Mouse (Mus musculus): ENCODE data around the gene Rapgef1. TPM values are rescaled to one million over a fixed set of nuclear protein-coding genes. Genes with fewer than 3 reads are reported as not detected.
A peak's percentile ranks its signal among the peaks of the same experiment; 100 is the strongest.

The Rapgef1 gene
- polyA plus RNA-seq (2015; fragmentation: Nextera tagmentation; extraction: Ambion mirVana), result 22.0 and 22.5 TPM in 2 replicates

- H3K27ac ChIP-seq (ENCODE audit: low read length), result peak within 1 kb of the TSS; percentile 88
- peak; percentile 80 for ATAC-seq
- under 1% methylated on average over 100 of the region's 101 CpGs for WGBS
These were observed at the start of gene Rapgef1 for GRCm38 (mm10) chr2:29619484-29620300. Gene Rapgef1, plus strand, starts transcription at chr2:29619720.

GRCm38 (mm10) chr2:29571921-29572700 is 47.4 kb upstream of the Rapgef1 start:
- H3K27me3 ChIP-seq (replicated peaks; ENCODE audit: control insufficient read depth, insufficient read depth, low read length), result peaks cover 6% of the 10 kb centered on the region; the same call in 1 of the 2 replicates
- peaks cover 5% of the 10 kb centered on the region; the same call in 1 of the 2 replicates for H3K4me1 ChIP-seq (replicated peaks; ENCODE audit: control insufficient read depth, insufficient read depth, low read length)
- no peaks in the 10 kb centered on the region for H3K36me3 ChIP-seq (ENCODE audit: control insufficient read depth, insufficient read depth)
- H3K9ac ChIP-seq (replicated peaks; ENCODE audit: low read depth, low read length), result no peak overlapping the region
- 71% methylated on average over 9 of the region's 9 CpGs for WGBS
- no peak overlapping the region for H3K4me2 ChIP-seq (ENCODE audit: low read length)
- H3K4me3 ChIP-seq (replicated peaks; ENCODE audit: low read length), result no peak overlapping the region
- no peak overlapping the region for H3K27ac ChIP-seq (ENCODE audit: low read length)
- ATAC-seq, result no peak
- no peaks in the 10 kb centered on the region for H3K9me3 ChIP-seq (ENCODE audit: control insufficient read depth, low read length)

More at GRCm38 (mm10) chr2:29619484-29620300, at the start of gene Rapgef1:
- H3K4me2 ChIP-seq (ENCODE audit: low read length), result peak within 1 kb of the TSS; percentile 86
- peaks cover 18% of the 10 kb centered on the region for H3K4me1 ChIP-seq (replicated peaks; ENCODE audit: control insufficient read depth, insufficient read depth, low read length)
- no peaks in the 10 kb centered on the region for H3K36me3 ChIP-seq (ENCODE audit: control insufficient read depth, insufficient read depth)
- no peaks in the 10 kb centered on the region for H3K27me3 ChIP-seq (replicated peaks; ENCODE audit: control insufficient read depth, insufficient read depth, low read length)
- H3K9ac ChIP-seq (replicated peaks; ENCODE audit: low read depth, low read length), result peak within 1 kb of the TSS; percentile 95
- no peaks in the 10 kb centered on the region for H3K9me3 ChIP-seq (ENCODE audit: control insufficient read depth, low read length)
- H3K4me3 ChIP-seq (replicated peaks; ENCODE audit: low read length), result peak within 1 kb of the TSS; percentile 90

- Histone ChIP-seq H3K36me3 (ENCODE audit: control insufficient read depth, insufficient read depth) (no peaks in the 10 kb centered on the region), H3K4me2 (ENCODE audit: low read length) (no peak overlapping the region), H3K4me3 (replicated peaks; ENCODE audit: low read length) (no peak overlapping the region), H3K9ac (replicated peaks; ENCODE audit: low read depth, low read length) (no peak overlapping the region), H3K9me3 (ENCODE audit: control insufficient read depth, low read length) (no peaks in the 10 kb centered on the region), H3K27ac (ENCODE audit: low read length) (no peak overlapping the region), H3K27me3 (replicated peaks; ENCODE audit: control insufficient read depth, insufficient read depth, low read length) (peaks cover 6% of the 10 kb centered on the region; the same call in 1 of the 2 replicates), H3K4me1 (replicated peaks; ENCODE audit: control insufficient read depth, insufficient read depth, low read length) (peaks cover 5% of the 10 kb centered on the region; the same call in 1 of the 2 replicates)
- 38% methylated on average over 5 of the region's 5 CpGs for WGBS
- no peak for ATAC-seq
These were observed 46.6 kb upstream of the Rapgef1 start for GRCm38 (mm10) chr2:29572811-29573427.

- Histone ChIP-seq H3K9ac (replicated peaks; ENCODE audit: low read depth, low read length) (no peak overlapping the region), H3K4me2 (ENCODE audit: low read length) (no peak overlapping the region), H3K4me1 (replicated peaks; ENCODE audit: control insufficient read depth, insufficient read depth, low read length) (peaks cover 5% of the 10 kb centered on the region; the same call in 1 of the 2 replicates), H3K9me3 (ENCODE audit: control insufficient read depth, low read length) (no peaks in the 10 kb centered on the region), H3K4me3 (replicated peaks; ENCODE audit: low read length) (no peak overlapping the region), H3K27me3 (replicated peaks; ENCODE audit: control insufficient read depth, insufficient read depth, low read length) (peaks cover 6% of the 10 kb centered on the region; the same call in 1 of the 2 replicates), H3K27ac (ENCODE audit: low read length) (no peak overlapping the region), H3K36me3 (ENCODE audit: control insufficient read depth, insufficient read depth) (no peaks in the 10 kb centered on the region)
- no peak for ATAC-seq
- WGBS, result 12% methylated on average over 5 of the region's 5 CpGs
These were observed 45.9 kb upstream of the Rapgef1 start for GRCm38 (mm10) chr2:29573591-29573990.

GRCm38 (mm10) chr2:29574187-29574586 is 45.3 kb upstream of the Rapgef1 start:
- Histone ChIP-seq H3K9me3 (ENCODE audit: control insufficient read depth, low read length) (no peaks in the 10 kb centered on the region), H3K4me2 (ENCODE audit: low read length) (no peak overlapping the region), H3K4me1 (replicated peaks; ENCODE audit: control insufficient read depth, insufficient read depth, low read length) (peaks cover 5% of the 10 kb centered on the region; the same call in 1 of the 2 replicates), H3K36me3 (ENCODE audit: control insufficient read depth, insufficient read depth) (no peaks in the 10 kb centered on the region), H3K9ac (replicated peaks; ENCODE audit: low read depth, low read length) (no peak overlapping the region), H3K4me3 (replicated peaks; ENCODE audit: low read length) (no peak overlapping the region), H3K27me3 (replicated peaks; ENCODE audit: control insufficient read depth, insufficient read depth, low read length) (peaks cover 6% of the 10 kb centered on the region; the same call in 1 of the 2 replicates), H3K27ac (ENCODE audit: low read length) (no peak overlapping the region)
- no peak for ATAC-seq
- 5% methylated on average over 11 of the region's 11 CpGs for WGBS

- Histone ChIP-seq H3K27ac (ENCODE audit: low read length) (no peak overlapping the region), H3K4me3 (replicated peaks; ENCODE audit: low read length) (no peak overlapping the region), H3K4me2 (ENCODE audit: low read length) (no peak overlapping the region), H3K27me3 (replicated peaks; ENCODE audit: control insufficient read depth, insufficient read depth, low read length) (no peaks in the 10 kb centered on the region), H3K4me1 (replicated peaks; ENCODE audit: control insufficient read depth, insufficient read depth, low read length) (no peaks in the 10 kb centered on the region; the same call in 1 of the 2 replicates), H3K9ac (replicated peaks; ENCODE audit: low read depth, low read length) (no peak overlapping the region), H3K36me3 (ENCODE audit: control insufficient read depth, insufficient read depth) (no peaks in the 10 kb centered on the region), H3K9me3 (ENCODE audit: control insufficient read depth, low read length) (no peaks in the 10 kb centered on the region)
- peak; percentile 74 for ATAC-seq
- WGBS, result 0% methylated on average over 7 of the region's 7 CpGs
These were observed 37.1 kb upstream of the Rapgef1 start for GRCm38 (mm10) chr2:29582415-29582814.

GRCm38 (mm10) chr2:29586017-29586702 is 33.4 kb upstream of the Rapgef1 start:
- Histone ChIP-seq H3K9ac (replicated peaks; ENCODE audit: low read depth, low read length) (no peak overlapping the region), H3K4me3 (replicated peaks; ENCODE audit: low read length) (no peak overlapping the region), H3K27ac (ENCODE audit: low read length) (no peak overlapping the region), H3K27me3 (replicated peaks; ENCODE audit: control insufficient read depth, insufficient read depth, low read length) (no peaks in the 10 kb centered on the region), H3K4me2 (ENCODE audit: low read length) (no peak overlapping the region), H3K9me3 (ENCODE audit: control insufficient read depth, low read length) (no peaks in the 10 kb centered on the region), H3K36me3 (ENCODE audit: control insufficient read depth, insufficient read depth) (no peaks in the 10 kb centered on the region), H3K4me1 (replicated peaks; ENCODE audit: control insufficient read depth, insufficient read depth, low read length) (no peaks in the 10 kb centered on the region; the same call in 1 of the 2 replicates)
- WGBS, result 17% methylated on average over 8 of the region's 8 CpGs
- ATAC-seq, result no peak

- no peaks in the 10 kb centered on the region; the same call in 1 of the 2 replicates for H3K4me1 ChIP-seq (replicated peaks; ENCODE audit: control insufficient read depth, insufficient read depth, low read length)
- H3K9me3 ChIP-seq (ENCODE audit: control insufficient read depth, low read length), result no peaks in the 10 kb centered on the region
- H3K9ac ChIP-seq (replicated peaks; ENCODE audit: low read depth, low read length), result no peak overlapping the region
- H3K27me3 ChIP-seq (replicated peaks; ENCODE audit: control insufficient read depth, insufficient read depth, low read length), result no peaks in the 10 kb centered on the region
- H3K4me3 ChIP-seq (replicated peaks; ENCODE audit: low read length), result no peak overlapping the region
- no peak for ATAC-seq
- no peaks in the 10 kb centered on the region for H3K36me3 ChIP-seq (ENCODE audit: control insufficient read depth, insufficient read depth)
- H3K4me2 ChIP-seq (ENCODE audit: low read length), result no peak overlapping the region
- 58% methylated on average over 4 of the region's 4 CpGs for WGBS
- no peak overlapping the region for H3K27ac ChIP-seq (ENCODE audit: low read length)
These were observed 31.5 kb upstream of the Rapgef1 start for GRCm38 (mm10) chr2:29588006-29588405.

All from forebrain, embryonic 16.5 days (tissue).